Mouse (Mus musculus) lung, postnatal 10 days (tissue): ENCODE data around the gene Crls1.

ENCODE experiments used
- DNase-seq: peaks from one replicate; pipeline ENCODE4 v3.0.0; 2021

The Crls1 gene

DNA sequence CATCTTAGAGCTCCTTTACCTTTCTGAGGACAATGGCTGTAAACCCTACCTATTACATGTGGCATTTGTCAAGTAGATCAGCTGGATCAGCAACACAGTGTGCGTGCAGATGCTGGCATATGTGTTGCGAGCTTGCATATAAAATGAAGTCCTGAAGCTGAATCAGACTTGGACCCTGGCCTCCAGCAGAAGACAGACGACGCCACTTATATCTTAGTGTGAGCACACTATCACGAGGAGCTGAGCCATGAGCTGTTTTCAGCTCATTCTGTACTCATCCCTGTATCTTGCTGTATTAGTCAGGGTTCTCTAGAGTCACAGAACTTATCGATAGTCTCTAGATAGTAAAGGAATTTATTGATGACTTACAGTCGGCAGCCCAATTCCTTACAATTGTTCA, 38.8 kb downstream of the Crls1 start:
- no peak for DNase-seq

DNA sequence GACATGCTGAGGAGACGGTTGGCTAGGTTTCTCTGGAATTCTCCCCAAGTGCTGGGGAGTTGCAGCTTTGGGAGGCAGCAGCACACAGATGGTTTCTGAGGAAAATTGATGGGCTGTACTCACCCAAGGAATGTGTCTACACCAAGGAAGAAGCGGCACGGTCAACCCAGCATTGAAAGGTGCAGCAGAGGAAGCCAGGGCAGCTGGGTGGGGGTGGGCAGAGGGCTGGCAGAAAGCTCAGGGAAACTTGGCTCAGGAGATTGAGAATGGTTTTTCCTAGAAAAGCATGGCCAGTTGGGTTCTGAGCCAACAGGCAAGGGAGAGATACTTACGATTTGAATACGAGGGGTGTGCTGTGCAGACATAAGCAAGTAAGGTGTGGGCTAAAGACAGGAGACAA, 47.4 kb downstream of the Crls1 start:
- no peak for DNase-seq

- DNase-seq = no peak
Measured at GRCm38 (mm10) chr2:132898211-132898610, 51.7 kb downstream of the Crls1 start.

DNA sequence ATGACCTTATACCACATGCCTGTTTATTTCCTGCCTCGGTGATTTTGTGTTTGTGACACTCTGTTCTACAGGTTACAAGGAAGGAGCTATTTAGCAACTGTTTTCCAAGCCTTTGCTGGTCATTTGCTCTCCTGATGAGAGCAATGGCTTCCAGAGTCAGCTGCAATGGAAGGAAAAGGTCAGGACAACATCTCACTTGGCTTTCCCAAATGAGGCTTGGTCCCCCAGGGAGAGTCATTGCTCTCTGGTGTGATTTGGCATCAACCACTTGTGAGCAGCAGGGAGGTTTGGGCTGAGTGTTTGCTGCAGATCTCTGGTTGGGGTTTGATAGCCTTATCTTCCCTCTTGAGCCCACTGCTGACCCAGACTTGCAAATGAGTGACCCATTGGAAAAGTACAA, 54.1 kb downstream of the Crls1 start:
- no peak for DNase-seq

- no peak for DNase-seq
Measured at GRCm38 (mm10) chr2:132901636-132902035, 55.2 kb downstream of the Crls1 start.

- no peak for DNase-seq
Measured at GRCm38 (mm10) chr2:132902056-132902455, 55.6 kb downstream of the Crls1 start.

GRCm38 (mm10) chr2:132903498-132903897, 57.0 kb downstream of the Crls1 start:
- peak; percentile 60 for DNase-seq

GRCm38 (mm10) chr2:132904961-132905360, 58.5 kb downstream of the Crls1 start:
- no peak for DNase-seq

- DNase-seq = peak; percentile 51
Measured at GRCm38 (mm10) chr2:132906763-132907162, 60.3 kb downstream of the Crls1 start.

DNA sequence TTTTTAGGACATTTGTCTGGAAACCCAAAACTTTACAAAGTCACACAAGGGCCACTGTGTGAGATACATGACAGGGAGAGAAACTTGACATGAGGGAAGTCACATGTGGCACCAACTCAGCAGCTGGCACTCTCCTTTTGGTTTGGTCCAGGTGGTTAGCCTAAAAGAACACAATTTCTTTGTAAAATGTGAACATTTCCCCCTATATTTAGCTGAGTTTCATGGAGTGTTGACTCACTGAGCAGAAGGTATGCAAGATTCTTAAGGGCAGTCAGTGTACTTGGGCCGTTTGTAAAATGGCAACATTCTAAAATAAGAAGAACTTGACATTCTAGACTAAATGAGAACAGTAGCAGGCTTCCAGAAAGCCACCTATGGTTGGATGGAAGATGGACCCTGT, 68.3 kb downstream of the Crls1 start:
- DNase-seq = no peak
